Mouse (Mus musculus): ENCODE measurements at regions not wholly inside any gene's neighbourhood (a gene's known extent, or its start where the extent isn't known, plus 50 kb on each side); places are given as distances from the start of the nearest gene placed in this dataset.

DNA sequence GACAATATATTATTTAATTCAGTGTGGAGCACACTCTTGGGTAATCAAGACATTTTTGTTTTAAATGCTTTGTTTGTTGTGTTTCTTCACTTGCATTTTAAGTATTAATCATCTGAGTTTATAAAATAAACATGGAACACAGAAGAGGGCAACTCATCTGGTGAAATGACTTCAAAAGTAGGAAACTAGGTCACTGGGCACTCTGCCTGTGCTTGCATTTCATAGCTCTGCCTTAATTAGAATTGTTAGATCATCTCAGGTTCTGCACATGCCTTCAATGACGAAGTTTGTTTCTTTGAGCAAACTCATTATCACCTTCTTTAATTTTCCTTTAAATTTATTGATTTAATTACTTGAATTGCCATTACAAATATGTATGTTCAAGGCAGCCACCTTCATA is 255.8 kb upstream of the Ctso start:
- H3K36me3 ChIP-seq (ENCODE audit: control insufficient read depth, insufficient read depth, low read length) = no peaks in the 10 kb centered on the region
- H3K79me2 ChIP-seq (ENCODE audit: control insufficient read depth, insufficient read depth, low read length) = no peaks in the 10 kb centered on the region
- no peaks in the 10 kb centered on the region for H3K4me1 ChIP-seq (ENCODE audit: control insufficient read depth, insufficient read depth, low read length)
- no peak overlapping the region for H3K9ac ChIP-seq (ENCODE audit: low read depth, low read length)
- 25% methylated on average over 1 of the region's 1 CpGs for WGBS
- no peak overlapping the region for H3K4me3 ChIP-seq (ENCODE audit: insufficient read depth, low read depth, low read length)
- no peaks in the 10 kb centered on the region for H3K27me3 ChIP-seq (ENCODE audit: control insufficient read depth, insufficient read depth, low read length)
- DNase-seq (ENCODE audit: extremely low read depth, low read depth, low spot score) = peak; percentile 57
- no peak overlapping the region for H3K27ac ChIP-seq (replicated peaks; ENCODE audit: insufficient read depth, low read depth, low read length)
- no peak for TF ChIP-seq POLR2A (IDR thresholded peaks at IDR 0.05; ENCODE audit: extremely low read depth, insufficient read depth, low read length)
- no peak for TF ChIP-seq CTCF (IDR thresholded peaks at IDR 0.05; ENCODE audit: low read depth, low read length)

DNA sequence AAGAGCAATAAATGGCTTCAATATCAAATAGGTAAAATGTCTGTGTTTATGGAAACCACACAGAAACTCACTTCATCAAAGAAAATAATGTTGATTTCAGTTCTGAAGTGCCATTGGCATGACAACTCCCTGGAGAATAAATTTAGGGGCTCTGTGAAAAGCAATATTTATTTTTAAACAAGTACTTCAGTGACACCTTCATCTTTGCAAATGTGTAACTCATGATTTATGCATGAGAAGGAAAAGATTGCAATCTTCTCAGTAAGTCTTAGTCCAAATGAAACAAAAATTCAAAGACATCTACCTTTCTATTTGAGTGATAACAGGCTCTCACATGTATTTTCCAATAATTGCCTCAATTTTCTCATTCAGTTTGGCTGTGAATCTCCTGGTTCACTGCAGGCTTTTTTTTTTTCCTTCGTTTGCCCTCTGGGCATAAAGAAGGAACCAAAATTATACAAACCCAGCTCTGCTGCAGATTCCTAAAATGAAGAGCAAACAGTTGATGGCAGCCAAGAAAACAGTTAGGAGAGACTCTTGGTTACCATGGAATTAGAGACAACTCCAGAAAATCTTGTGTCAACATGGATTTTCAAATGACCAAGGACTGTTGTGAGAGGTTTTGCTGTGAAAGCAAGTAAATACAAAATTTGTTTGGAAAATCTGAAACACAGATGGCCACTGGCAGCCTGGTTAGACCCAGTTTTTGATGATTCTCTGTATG is 230.3 kb upstream of the Ctso start:
- Histone ChIP-seq H3K4me3 (ENCODE audit: insufficient read depth, low read depth, low read length) (no peak overlapping the region), H3K27ac (replicated peaks; ENCODE audit: insufficient read depth, low read depth, low read length) (no peak overlapping the region), H3K9ac (ENCODE audit: low read depth, low read length) (no peak overlapping the region), H3K27me3 (ENCODE audit: control insufficient read depth, insufficient read depth, low read length) (no peaks in the 10 kb centered on the region), H3K4me1 (ENCODE audit: control insufficient read depth, insufficient read depth, low read length) (no peaks in the 10 kb centered on the region), H3K79me2 (ENCODE audit: control insufficient read depth, insufficient read depth, low read length) (no peaks in the 10 kb centered on the region), H3K36me3 (ENCODE audit: control insufficient read depth, insufficient read depth, low read length) (no peaks in the 10 kb centered on the region)
- TF ChIP-seq CTCF (IDR thresholded peaks at IDR 0.05; ENCODE audit: low read depth, low read length) = no peak
- TF ChIP-seq POLR2A (IDR thresholded peaks at IDR 0.05; ENCODE audit: extremely low read depth, insufficient read depth, low read length) = no peak
- no peak for DNase-seq (ENCODE audit: extremely low read depth, low read depth, low spot score)
- WGBS = 29% methylated on average over 1 of the region's 1 CpGs

GRCm38 (mm10) chr3:81718911-81719310 is 213.5 kb upstream of the Ctso start:
- Histone ChIP-seq H3K4me1 (ENCODE audit: control insufficient read depth, insufficient read depth, low read length) (no peaks in the 10 kb centered on the region), H3K4me3 (ENCODE audit: insufficient read depth, low read depth, low read length) (no peak overlapping the region), H3K79me2 (ENCODE audit: control insufficient read depth, insufficient read depth, low read length) (no peaks in the 10 kb centered on the region), H3K9ac (ENCODE audit: low read depth, low read length) (no peak overlapping the region), H3K27me3 (ENCODE audit: control insufficient read depth, insufficient read depth, low read length) (no peaks in the 10 kb centered on the region), H3K27ac (replicated peaks; ENCODE audit: insufficient read depth, low read depth, low read length) (no peak overlapping the region), H3K36me3 (ENCODE audit: control insufficient read depth, insufficient read depth, low read length) (no peaks in the 10 kb centered on the region)
- no peak for DNase-seq (ENCODE audit: extremely low read depth, low read depth, low spot score)
- 78% methylated on average over 1 of the region's 1 CpGs for WGBS
- no peak for TF ChIP-seq CTCF (IDR thresholded peaks at IDR 0.05; ENCODE audit: low read depth, low read length)
- TF ChIP-seq POLR2A (IDR thresholded peaks at IDR 0.05; ENCODE audit: extremely low read depth, insufficient read depth, low read length) = no peak

- TF ChIP-seq CTCF (IDR thresholded peaks at IDR 0.05; ENCODE audit: low read depth, low read length) = no peak
- TF ChIP-seq POLR2A (IDR thresholded peaks at IDR 0.05; ENCODE audit: extremely low read depth, insufficient read depth, low read length) = no peak
- WGBS = 74% methylated on average over 8 of the region's 8 CpGs
- H3K27ac ChIP-seq (replicated peaks; ENCODE audit: insufficient read depth, low read depth, low read length) = no peak overlapping the region
- no peaks in the 10 kb centered on the region for H3K27me3 ChIP-seq (ENCODE audit: control insufficient read depth, insufficient read depth, low read length)
- H3K36me3 ChIP-seq (ENCODE audit: control insufficient read depth, insufficient read depth, low read length) = no peaks in the 10 kb centered on the region
- H3K4me1 ChIP-seq (ENCODE audit: control insufficient read depth, insufficient read depth, low read length) = no peaks in the 10 kb centered on the region
- no peak overlapping the region for H3K9ac ChIP-seq (ENCODE audit: low read depth, low read length)
- no peak for DNase-seq (ENCODE audit: extremely low read depth, low read depth, low spot score)
- no peaks in the 10 kb centered on the region for H3K79me2 ChIP-seq (ENCODE audit: control insufficient read depth, insufficient read depth, low read length)
- no peak overlapping the region for H3K4me3 ChIP-seq (ENCODE audit: insufficient read depth, low read depth, low read length)
Measured at GRCm38 (mm10) chr3:81735463-81735862, 196.9 kb upstream of the Ctso start.

DNA sequence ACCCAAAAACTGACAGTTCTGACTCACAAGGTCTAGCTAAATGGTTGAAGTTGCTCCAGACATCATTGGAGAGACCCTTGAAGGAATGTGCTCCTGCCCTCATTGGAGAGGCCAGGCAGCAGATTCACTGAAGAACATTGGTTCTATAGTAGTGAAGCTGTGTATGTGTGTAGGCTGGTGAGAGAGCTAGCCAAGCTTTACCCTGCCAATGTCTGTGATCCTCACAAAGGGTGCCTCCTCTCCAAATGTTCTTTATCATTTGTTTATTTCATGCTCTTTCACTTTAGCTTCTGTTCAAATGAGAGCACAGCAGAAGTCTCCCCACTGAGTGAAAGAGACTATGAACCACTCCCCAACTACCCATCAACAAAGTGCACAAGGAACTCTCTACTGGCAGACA is 195.6 kb upstream of the Ctso start:
- Histone ChIP-seq H3K27ac (replicated peaks; ENCODE audit: insufficient read depth, low read depth, low read length) (no peak overlapping the region), H3K36me3 (ENCODE audit: control insufficient read depth, insufficient read depth, low read length) (no peaks in the 10 kb centered on the region), H3K9ac (ENCODE audit: low read depth, low read length) (no peak overlapping the region), H3K4me1 (ENCODE audit: control insufficient read depth, insufficient read depth, low read length) (no peaks in the 10 kb centered on the region), H3K79me2 (ENCODE audit: control insufficient read depth, insufficient read depth, low read length) (no peaks in the 10 kb centered on the region), H3K27me3 (ENCODE audit: control insufficient read depth, insufficient read depth, low read length) (no peaks in the 10 kb centered on the region), H3K4me3 (ENCODE audit: insufficient read depth, low read depth, low read length) (no peak overlapping the region)
- TF ChIP-seq CTCF (IDR thresholded peaks at IDR 0.05; ENCODE audit: low read depth, low read length) (no peak), POLR2A (IDR thresholded peaks at IDR 0.05; ENCODE audit: extremely low read depth, insufficient read depth, low read length) (no peak)
- no peak for DNase-seq (ENCODE audit: extremely low read depth, low read depth, low spot score)

GRCm38 (mm10) chr3:81742124-81742523 is 190.3 kb upstream of the Ctso start:
- Histone ChIP-seq H3K36me3 (ENCODE audit: control insufficient read depth, insufficient read depth, low read length) (no peaks in the 10 kb centered on the region), H3K9ac (ENCODE audit: low read depth, low read length) (no peak overlapping the region), H3K4me3 (ENCODE audit: insufficient read depth, low read depth, low read length) (no peak overlapping the region), H3K4me1 (ENCODE audit: control insufficient read depth, insufficient read depth, low read length) (no peaks in the 10 kb centered on the region), H3K27ac (replicated peaks; ENCODE audit: insufficient read depth, low read depth, low read length) (no peak overlapping the region), H3K27me3 (ENCODE audit: control insufficient read depth, insufficient read depth, low read length) (no peaks in the 10 kb centered on the region), H3K79me2 (ENCODE audit: control insufficient read depth, insufficient read depth, low read length) (no peaks in the 10 kb centered on the region)
- WGBS = 14% methylated on average over 5 of the region's 5 CpGs
- no peak for TF ChIP-seq POLR2A (IDR thresholded peaks at IDR 0.05; ENCODE audit: extremely low read depth, insufficient read depth, low read length)
- no peak for TF ChIP-seq CTCF (IDR thresholded peaks at IDR 0.05; ENCODE audit: low read depth, low read length)
- no peak for DNase-seq (ENCODE audit: extremely low read depth, low read depth, low spot score)
